Comparison of ENCODE assay signal across 17 mouse cellular contexts in the genomic region with DNA sequence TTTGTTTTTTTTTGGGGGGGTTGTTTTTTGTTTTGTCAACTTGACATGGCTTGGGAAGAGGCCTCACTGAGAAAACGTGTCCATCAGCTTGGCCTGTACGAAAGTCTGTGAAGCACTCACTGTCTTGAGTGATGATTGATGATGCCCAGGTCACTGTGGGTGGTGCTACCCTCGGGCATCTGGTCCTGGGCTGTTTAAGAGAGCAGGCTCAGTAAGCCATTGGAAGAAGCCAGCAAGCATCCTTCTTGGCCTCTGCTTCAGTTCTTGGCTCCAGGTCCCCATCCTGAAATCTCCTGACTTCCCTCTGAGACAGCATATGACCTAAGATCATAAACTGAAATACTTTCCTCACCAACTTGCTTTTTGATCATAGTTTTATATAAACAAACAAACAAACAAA. TPM values are rescaled to one million over a fixed set of nuclear protein-coding genes. Genes with fewer than 3 reads are reported as not detected.
"Had no signal": no experiment of that assay in that cellular context is flagged by ENCODE, and none has a peak within 500 bp of the region (broad histone marks: within the 10 kb centered on the region; RNA-seq: fewer than 3 reads in every experiment).

No protein-coding gene starts in this region.

- H3K4me3 ChIP-seq: kidney, embryonic 15.5 days; limb, embryonic 13.5 days; midbrain, embryonic 15.5 days; neural tube, embryonic 13.5 days had no signal

- H3K9me3 ChIP-seq: kidney, embryonic 15.5 days; limb, embryonic 13.5 days; midbrain, embryonic 15.5 days; neural tube, embryonic 13.5 days had no signal

- H3K36me3 ChIP-seq: kidney, embryonic 15.5 days; limb, embryonic 13.5 days; midbrain, embryonic 15.5 days; neural tube, embryonic 13.5 days had no signal

- H3K27me3 ChIP-seq: kidney, embryonic 15.5 days; limb, embryonic 13.5 days; midbrain, embryonic 15.5 days; neural tube, embryonic 13.5 days had no signal

- DNase-seq: kidney, adult 18-20 months; kidney, postnatal 14 days; left cerebral cortex, postnatal 4 days; retina, postnatal 1 day; right cerebral cortex, postnatal 4 days; spleen, adult 18-20 months; thymus, adult 18-20 months; thymus, postnatal 14 days had no signal

- ATAC-seq: midbrain, embryonic 15.5 days had no signal

- H3K4me1 ChIP-seq: limb, embryonic 13.5 days; midbrain, embryonic 15.5 days; neural tube, embryonic 13.5 days had no signal

- H3K27ac ChIP-seq: kidney, embryonic 15.5 days; limb, embryonic 13.5 days; liver, embryonic 14.5 days; midbrain, embryonic 15.5 days; neural tube, embryonic 13.5 days had no signal

- H3K9ac ChIP-seq: kidney, embryonic 15.5 days; limb, embryonic 13.5 days; liver, embryonic 14.5 days; midbrain, embryonic 15.5 days; neural tube, embryonic 13.5 days had no signal

- H3K4me2 ChIP-seq: kidney, embryonic 15.5 days; limb, embryonic 13.5 days; midbrain, embryonic 11.5 days; midbrain, embryonic 15.5 days; neural tube, embryonic 13.5 days had no signal

RNA-seq across cellular contexts. Expression of gene Adh7, which starts 37.8 kb away (rescaled TPM):
- polyA plus RNA-seq: large intestine, adult 2 months had no signal

RNA-seq across cellular contexts. Expression of gene Adh6a, which starts 57.7 kb away (rescaled TPM):
- polyA plus RNA-seq: kidney, embryonic 15.5 days; limb, embryonic 13.5 days; liver, adult 2 months; liver, embryonic 14.5 days; midbrain, embryonic 11.5 days; midbrain, embryonic 15.5 days; stomach, embryonic 14.5 days had no signal
